Mouse (Mus musculus) heart, adult 2 months (tissue): ENCODE measurements around the gene Alg9.

Source experiments
- CTCF ChIP-seq: fragments of 200-600 bp; IDR thresholded peaks from 2 replicates; pipeline ENCODE4 v1.8.1; 2022; ENCODE audit warnings: antibody characterized with exemption, mild to moderate bottlenecking, moderate library complexity
- EP300 ChIP-seq: fragments of 200-500 bp; IDR thresholded peaks from 2 replicates; pipeline ENCODE4 v1.6.1; 2011; ENCODE audit warnings: low read depth, low read length, control low read depth; ENCODE audit not compliant: insufficient read depth
- POLR2A ChIP-seq: fragments of 200-500 bp; IDR thresholded peaks from 2 replicates; pipeline ENCODE4 v1.6.1; 2011; ENCODE audit warnings: mild to moderate bottlenecking, low read depth, low read length, control low read depth; ENCODE audit not compliant: insufficient read depth

- TF ChIP-seq POLR2A (no peak), CTCF (no peak), EP300 (no peak)
Measured at GRCm38 (mm10) chr9:50776162-50776760, 1.4 kb downstream of the Alg9 start.
